Mouse (Mus musculus) stomach, postnatal 0 days (tissue): Measurements from ENCODE around the gene Slc30a4.

Experiments
- CTCF ChIP-seq: IDR thresholded peaks from 2 replicates; pipeline ENCODE4 v1.5.1; 2016; ENCODE audit warnings: antibody characterized with exemption, low read depth, mild to moderate bottlenecking, moderate library complexity
- EP300 ChIP-seq: optimal IDR thresholded peaks from 2 replicates; pipeline ENCODE3; 2016; ENCODE audit warnings: antibody characterized with exemption

DNA sequence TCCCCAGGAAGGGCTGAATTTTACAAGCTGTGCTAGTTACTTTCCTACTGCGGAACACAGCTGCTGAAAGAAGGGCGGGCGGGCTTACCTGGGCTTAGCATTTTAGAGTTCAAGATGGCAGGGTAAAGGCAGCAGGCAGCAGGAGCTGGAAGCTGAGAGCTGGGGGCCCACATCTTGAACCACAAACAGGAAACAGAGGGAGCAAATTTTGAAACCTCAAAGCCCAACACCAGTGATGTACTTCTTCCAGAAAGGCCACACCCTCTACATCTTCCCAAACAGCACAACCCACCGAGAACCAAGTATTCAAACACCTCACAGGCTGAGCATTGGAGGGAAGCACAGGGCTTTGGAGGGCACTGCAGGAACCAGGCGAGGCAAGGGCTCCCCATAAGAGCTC is 29.6 kb downstream of the Slc30a4 start:
- TF ChIP-seq EP300, result no peak
- no peak for TF ChIP-seq CTCF
